Mouse (Mus musculus): ENCODE results near the gene Nkx1-2.

Gene Nkx1-2

DNA sequence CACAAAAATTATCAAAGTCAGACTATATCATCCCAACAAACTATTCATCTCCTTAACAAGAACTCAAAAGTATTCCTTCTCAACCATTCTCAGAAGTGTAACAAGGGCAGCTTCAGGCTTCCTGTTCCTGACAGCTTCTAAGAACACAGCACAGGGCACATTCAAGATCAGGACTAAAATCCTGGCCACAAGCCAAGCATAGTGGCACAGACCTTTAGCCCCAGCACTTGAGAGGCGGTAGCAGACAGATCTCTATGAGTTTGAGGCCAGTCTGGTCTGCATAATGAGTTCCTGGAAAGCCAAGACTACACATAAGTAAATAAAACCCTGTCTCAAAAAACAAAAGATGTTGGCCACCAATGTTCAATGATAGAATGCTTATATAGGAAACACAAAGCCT, 33.6 kb downstream of the Nkx1-2 start:
- DNase-seq (ENCODE audit: low spot score), result no peak

DNA sequence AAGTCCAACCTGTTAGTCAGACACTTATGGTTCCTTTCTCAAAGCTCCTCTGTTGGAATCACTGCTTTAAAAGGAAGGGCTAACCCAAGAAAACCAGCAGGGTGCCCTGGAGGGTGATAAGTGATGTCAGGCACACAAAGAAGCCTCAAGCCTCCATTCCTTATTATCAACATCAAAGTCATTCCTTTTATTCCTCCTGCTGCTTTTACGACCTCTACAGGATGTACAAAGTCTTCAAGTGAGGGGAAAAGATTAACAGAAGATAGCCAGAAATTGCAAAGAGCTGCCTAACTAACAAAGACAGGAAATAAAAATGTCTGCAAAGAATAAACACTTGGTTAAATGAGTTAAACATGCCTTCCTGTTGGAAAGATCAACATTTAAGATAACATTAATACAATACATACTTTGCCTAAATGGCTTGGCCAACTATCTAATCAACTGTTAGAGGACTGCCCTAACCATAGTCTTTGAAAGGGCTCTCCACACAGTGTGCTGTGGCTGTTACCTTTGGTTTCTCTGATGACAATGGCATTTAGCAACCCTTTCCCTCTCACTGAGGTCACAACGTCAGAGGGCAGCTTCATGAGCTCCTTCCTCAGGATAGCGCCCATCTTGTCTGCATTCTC, 40.2 kb downstream of the Nkx1-2 start:
- no peak for DNase-seq (ENCODE audit: low spot score)

GRCm38 (mm10) chr7:132558141-132558736, 41.2 kb downstream of the Nkx1-2 start:
- no peak for DNase-seq (ENCODE audit: low spot score)

GRCm38 (mm10) chr7:132556575-132556974, 42.9 kb downstream of the Nkx1-2 start:
- DNase-seq (ENCODE audit: low spot score), result no peak

DNA sequence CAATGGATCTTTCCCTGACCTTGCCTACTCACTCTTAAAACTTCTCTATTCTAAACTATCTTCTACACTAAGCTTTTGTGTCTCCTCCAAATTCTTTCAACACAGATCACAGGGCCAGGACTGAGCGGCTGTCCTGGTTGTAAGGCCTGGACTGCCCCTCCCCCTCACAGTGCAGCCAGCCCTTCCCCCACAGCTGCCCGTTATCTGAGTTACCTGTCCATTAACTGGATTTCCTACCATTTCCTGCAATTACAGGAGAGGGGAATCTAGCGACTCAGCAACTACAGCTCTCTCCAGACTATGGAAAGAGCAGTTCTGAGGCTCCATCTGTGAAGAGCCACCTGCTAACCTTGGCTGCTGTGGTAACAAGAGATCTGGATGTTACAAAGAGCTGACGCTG, 43.5 kb downstream of the Nkx1-2 start:
- DNase-seq (ENCODE audit: low spot score), result no peak

GRCm38 (mm10) chr7:132554091-132554490, 45.3 kb downstream of the Nkx1-2 start:
- no peak for DNase-seq (ENCODE audit: low spot score)

DNA sequence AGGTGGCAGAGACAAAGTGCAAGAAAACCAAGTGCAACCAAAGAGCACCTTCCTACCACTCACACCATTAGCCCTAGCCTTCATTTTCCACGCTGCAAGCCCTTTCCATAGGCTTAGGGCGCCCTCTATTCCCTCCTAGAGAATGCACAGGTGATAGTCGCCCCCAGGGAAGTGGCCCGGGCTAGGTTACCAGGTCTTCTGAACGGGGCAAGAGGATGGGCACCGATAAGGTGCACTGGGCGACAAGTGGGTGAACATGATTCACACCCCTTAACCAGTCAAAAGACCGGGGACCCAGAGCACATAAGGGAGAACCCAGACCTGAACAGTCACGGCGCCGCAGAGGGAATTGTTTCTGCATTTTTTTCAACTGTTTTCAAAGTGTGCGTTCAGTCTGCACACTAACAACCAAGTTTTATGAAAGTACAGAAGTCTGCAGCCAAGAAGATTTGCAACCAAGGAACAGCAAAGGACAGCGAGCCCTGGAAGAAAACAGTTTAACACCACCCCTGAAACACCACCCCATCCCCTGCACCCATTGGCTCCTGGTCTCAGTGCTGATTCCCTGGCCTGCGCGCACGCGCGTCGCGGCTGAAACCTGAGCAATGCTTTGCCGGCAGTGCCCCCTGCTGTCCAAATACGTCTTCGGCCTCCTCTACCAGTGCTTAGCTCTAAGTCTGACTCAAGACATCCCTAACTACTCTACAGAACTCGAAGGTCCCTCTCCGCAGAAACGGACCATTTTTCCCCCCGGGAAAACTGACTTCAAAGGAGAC, 47.9 kb downstream of the Nkx1-2 start:
- DNase-seq (ENCODE audit: low spot score), result peak; percentile 97

GRCm38 (mm10) chr7:132547126-132547525, 52.3 kb downstream of the Nkx1-2 start:
- no peak for DNase-seq (ENCODE audit: low spot score)

Data from urinary bladder, postnatal 14 days (tissue).